Mouse (Mus musculus) R1 (cell line): ENCODE measurements around the gene Ank2.
A peak's percentile ranks its signal among the peaks of the same experiment; 100 is the strongest.

Source experiments
- DNase-seq: peaks from one replicate; pipeline ENCODE4 v3.0.0-alpha.2; 2018; ENCODE audit warnings: low read depth, low spot score

Gene Ank2

GRCm38 (mm10) chr3:126981163-126981562 is 518.0 kb downstream of the Ank2 start:
- DNase-seq, result no peak

GRCm38 (mm10) chr3:126979635-126980034 is 519.5 kb downstream of the Ank2 start:
- DNase-seq, result no peak

- peak; percentile 52 for DNase-seq
Measured at GRCm38 (mm10) chr3:126978768-126979410, 520.3 kb downstream of the Ank2 start.

- DNase-seq, result no peak
Measured at GRCm38 (mm10) chr3:126977399-126977798, 521.8 kb downstream of the Ank2 start.

- DNase-seq, result no peak
Measured at GRCm38 (mm10) chr3:126976793-126977192, 522.4 kb downstream of the Ank2 start.

- DNase-seq, result no peak
Measured at GRCm38 (mm10) chr3:126975409-126975808, 523.7 kb downstream of the Ank2 start.

GRCm38 (mm10) chr3:126973551-126973950 is 525.6 kb downstream of the Ank2 start:
- no peak for DNase-seq

GRCm38 (mm10) chr3:126971531-126971930 is 527.6 kb downstream of the Ank2 start:
- no peak for DNase-seq

- DNase-seq, result no peak
Measured at GRCm38 (mm10) chr3:126968721-126969120, 530.4 kb downstream of the Ank2 start.

GRCm38 (mm10) chr3:126965767-126966166 is 533.4 kb downstream of the Ank2 start:
- DNase-seq, result peak; percentile 50

- no peak for DNase-seq
Measured at GRCm38 (mm10) chr3:126962326-126962725, 536.8 kb downstream of the Ank2 start.

GRCm38 (mm10) chr3:126952698-126953097 is 546.5 kb downstream of the Ank2 start:
- DNase-seq, result no peak

GRCm38 (mm10) chr3:126946591-126946990 is 552.6 kb downstream of the Ank2 start:
- DNase-seq, result no peak

- no peak for DNase-seq
Measured at GRCm38 (mm10) chr3:126944838-126945237, 554.3 kb downstream of the Ank2 start.

GRCm38 (mm10) chr3:126944081-126944480 is 555.1 kb downstream of the Ank2 start:
- DNase-seq, result no peak

- DNase-seq, result no peak
Measured at GRCm38 (mm10) chr3:126940452-126940851, 558.7 kb downstream of the Ank2 start.

- peak; percentile 52 for DNase-seq
Measured at GRCm38 (mm10) chr3:126931884-126932506, 567.2 kb downstream of the Ank2 start.

- no peak for DNase-seq
Measured at GRCm38 (mm10) chr3:126923575-126924382, 575.4 kb downstream of the Ank2 start.

GRCm38 (mm10) chr3:126921941-126922340 is 577.2 kb downstream of the Ank2 start:
- DNase-seq, result no peak

GRCm38 (mm10) chr3:126920296-126920695 is 578.9 kb downstream of the Ank2 start:
- DNase-seq, result no peak

- no peak for DNase-seq
Measured at GRCm38 (mm10) chr3:126918805-126919473, 580.2 kb downstream of the Ank2 start.

- peak; percentile 43 for DNase-seq
Measured at GRCm38 (mm10) chr3:126916381-126916780, 582.8 kb downstream of the Ank2 start.
